Comparison of ENCODE assay signal across 33 mouse cellular contexts in genomic region chr11:107675246-107675645, GRCm38 (mm10). TPM values are rescaled to one million over a fixed set of nuclear protein-coding genes. Genes with fewer than 3 reads are reported as not detected.
DNase-seq lines count a peak whose midpoint lies in the region; ATAC-seq and TF ChIP-seq lines count a peak whose summit lies in the region.
"Had no signal": no experiment of that assay in that cellular context is flagged by ENCODE, and none has a peak within 500 bp of the region (broad histone marks: within the 10 kb centered on the region; RNA-seq: fewer than 3 reads in every experiment).

No protein-coding gene starts in this region.

- H3K9ac ChIP-seq in forebrain, embryonic 14.5 days (ENCODE audit: low read length) = 0 out of 2 replicates have a peak overlapping the region, but pooled peaks have one; percentile 5
- no peak overlapping the region for H3K9ac ChIP-seq in forebrain, postnatal 0 days
- H3K9ac ChIP-seq: embryonic facial prominence, embryonic 15.5 days; hindbrain, embryonic 12.5 days; limb, embryonic 12.5 days; liver, embryonic 15.5 days; lung, embryonic 14.5 days; neural tube, embryonic 15.5 days had no signal

- no peak overlapping the region for H3K27ac ChIP-seq in forebrain, embryonic 14.5 days (ENCODE audit: low read depth, low read length)
- no peak overlapping the region for H3K27ac ChIP-seq in forebrain, postnatal 0 days (ENCODE audit: low read depth, low read length)
- H3K27ac ChIP-seq in embryonic fibroblast, embryonic 13.5 days (ENCODE audit: insufficient read depth, low read length) = peak overlapping the region; percentile 48; the same call in 1 of the 2 replicates
- H3K27ac ChIP-seq: embryonic facial prominence, embryonic 15.5 days; heart, embryonic 10.5 days; hindbrain, embryonic 12.5 days; limb, embryonic 12.5 days; liver, embryonic 15.5 days; stomach, postnatal 0 days had no signal

- H3K9me3 ChIP-seq in forebrain, embryonic 14.5 days (replicated peaks; ENCODE audit: control insufficient read depth, low read length) = no peaks in the 10 kb centered on the region
- no peaks in the 10 kb centered on the region for H3K9me3 ChIP-seq in forebrain, postnatal 0 days (ENCODE audit: low read length)
- H3K9me3 ChIP-seq: embryonic facial prominence, embryonic 15.5 days; heart, embryonic 10.5 days; hindbrain, embryonic 12.5 days; limb, embryonic 12.5 days; liver, embryonic 15.5 days; neural tube, embryonic 15.5 days had no signal

- no peaks in the 10 kb centered on the region for H3K4me1 ChIP-seq in forebrain, embryonic 14.5 days (ENCODE audit: control insufficient read depth, insufficient read depth, low read length)
- H3K4me1 ChIP-seq in forebrain, postnatal 0 days (ENCODE audit: insufficient read depth) = peaks cover 5% of the 10 kb centered on the region; the same call in 1 of the 2 replicates
- peaks cover 4% of the 10 kb centered on the region for H3K4me1 ChIP-seq in embryonic fibroblast, embryonic 13.5 days (ENCODE audit: control insufficient read depth, insufficient read depth, low read length)
- H3K4me1 ChIP-seq: embryonic facial prominence, embryonic 15.5 days; heart, embryonic 10.5 days; limb, embryonic 12.5 days; liver, embryonic 15.5 days had no signal

- H3K4me2 ChIP-seq in forebrain, embryonic 14.5 days (ENCODE audit: low read length) = no peak overlapping the region
- no peak overlapping the region for H3K4me2 ChIP-seq in forebrain, postnatal 0 days (ENCODE audit: low read depth)
- H3K4me2 ChIP-seq: embryonic facial prominence, embryonic 15.5 days; hindbrain, embryonic 12.5 days; limb, embryonic 12.5 days; liver, embryonic 15.5 days; lung, embryonic 14.5 days had no signal

- no peak for ATAC-seq in forebrain, embryonic 14.5 days
- ATAC-seq in forebrain, postnatal 0 days = no peak
- ATAC-seq in megakaryocyte-erythroid progenitor cell, adult 5-6 weeks (replicated peaks; ENCODE audit: low FRiP score, low TSS enrichment, poor library complexity, severe bottlenecking) = no peak
- ATAC-seq: CD4-positive, CD25-positive, alpha-beta regulatory T cell, adult 4 months; intestine, postnatal 0 days had no signal

- H3K36me3 ChIP-seq in forebrain, embryonic 14.5 days (ENCODE audit: control insufficient read depth, insufficient read depth, low read length) = peaks cover 45% of the 10 kb centered on the region
- peaks cover 14% of the 10 kb centered on the region for H3K36me3 ChIP-seq in forebrain, postnatal 0 days (ENCODE audit: insufficient read depth)

- intact Hi-C loops in gastrocnemius, postnatal 36 days (cut with DNase I) = no loop called here

- no peak for TF ChIP-seq CTCF in forebrain, postnatal 0 days (IDR thresholded peaks at IDR 0.05; ENCODE audit: low read depth)
- TF ChIP-seq CTCF in embryonic fibroblast, embryonic 13.5 days (IDR thresholded peaks at IDR 0.05; ENCODE audit: borderline replicate concordance, insufficient read depth, low read length) = no peak

- H3K27me3 ChIP-seq in forebrain, embryonic 14.5 days (replicated peaks; ENCODE audit: control insufficient read depth, insufficient read depth, low read length) = no peaks in the 10 kb centered on the region
- no peaks in the 10 kb centered on the region for H3K27me3 ChIP-seq in forebrain, postnatal 0 days (ENCODE audit: insufficient read depth, low read length)
- H3K27me3 ChIP-seq: embryonic facial prominence, embryonic 15.5 days; hindbrain, embryonic 12.5 days; limb, embryonic 12.5 days; liver, embryonic 15.5 days; neural tube, embryonic 15.5 days had no signal

- H3K4me3 ChIP-seq in forebrain, embryonic 14.5 days (ENCODE audit: low read depth, low read length) = no peak overlapping the region
- H3K4me3 ChIP-seq in forebrain, postnatal 0 days (ENCODE audit: low read depth, low read length) = no peak overlapping the region
- no peak overlapping the region for H3K4me3 ChIP-seq in embryonic fibroblast, embryonic 13.5 days (ENCODE audit: insufficient read depth, low read length)
- H3K4me3 ChIP-seq: embryonic facial prominence, embryonic 15.5 days; heart, embryonic 10.5 days; hindbrain, embryonic 12.5 days; limb, embryonic 12.5 days; liver, embryonic 15.5 days; neural tube, embryonic 15.5 days had no signal

- WGBS in forebrain, embryonic 14.5 days = 80% methylated on average over 10 of the region's 10 CpGs
- WGBS in forebrain, postnatal 0 days = 81% methylated on average over 10 of the region's 10 CpGs

- DNase-seq in forebrain, embryonic 14.5 days (ENCODE audit: low spot score) = no peak
- DNase-seq in forebrain, postnatal 0 days = no peak
- peak; percentile 17 for DNase-seq in ovary, postnatal 36 days (ENCODE audit: low spot score)
- no peak for DNase-seq in ovary, postnatal 14 days (ENCODE audit: low spot score)
- peak; percentile 23 for DNase-seq in adrenal gland, adult 8-10 months
- no peak for DNase-seq in gastrocnemius, postnatal 36 days
- DNase-seq: cerebellum, adult 11-12 months; cerebellum, adult 9-11 months; gastrocnemius, postnatal 10 days; heart, postnatal 36 days; kidney, adult 9 months; kidney, postnatal 25 days; lung, embryonic 14.5 days; midbrain, embryonic 14.5 days; right cerebral cortex, adult 18-20 months had no signal

- no peak for TF ChIP-seq POLR2A in embryonic fibroblast, embryonic 13.5 days (IDR thresholded peaks at IDR 0.05; ENCODE audit: low read depth, low read length)

RNA-seq across cellular contexts. Expression of gene Cacng1, which starts 41.1 kb away (rescaled TPM):
- polyA plus RNA-seq in forebrain, embryonic 14.5 days (2014; fragmentation: Nextera tagmentation; extraction: Ambion mirVana) = 0.14 and 0.28 TPM in 2 replicates
- 1.4 and 2.1 TPM in 2 replicates for total RNA-seq in forebrain, postnatal 0 days (2014; rRNA removed)
- 1.1 and 1.3 TPM in 2 replicates for polyA plus RNA-seq in forebrain, postnatal 0 days (2015; fragmentation: Nextera tagmentation; extraction: Ambion mirVana)
- under 1 TPM in 2 of 4 experiments, not detected in 2; 0.21 to 0.28 TPM for total RNA-seq in adrenal gland, adult 8-10 months (2022)
- polyA plus RNA-seq in embryonic fibroblast, embryonic 13.5 days (2011; ENCODE audit: insufficient read length, low read depth, missing spikeins) = not detected in 2 replicates
- not detected in 2 replicates for total RNA-seq in megakaryocyte-erythroid progenitor cell, adult 5-6 weeks (2014; fragmentation: Nextera tagmentation)
- not detected in 2 replicates for total RNA-seq in megakaryocyte-erythroid progenitor cell, adult 5-6 weeks (2017)
- 100 to 1,000 TPM; 254 to 261 TPM for total RNA-seq in gastrocnemius, postnatal 36 days (2021)
- total RNA-seq: common myeloid progenitor, adult 5-6 weeks; granulocyte monocyte progenitor cell, adult 5-6 weeks; heart, postnatal 36 days; layer of hippocampus, adult 18-20 months; left cerebral cortex, postnatal 14 days; liver, adult 2 months; megakaryocyte progenitor cell, adult 5-6 weeks; monocyte, adult 5-6 weeks had no signal
- polyA plus RNA-seq: CD4-positive, CD25-positive, alpha-beta regulatory T cell, adult 4 months; heart, embryonic 10.5 days had no signal

Comparison
In these comparisons a context has a peak if more than half of its experiments do, and no peak if none do; other contexts are left out.
1. DNase-seq: peak in ovary, postnatal 36 days (single experiment) and adrenal gland, adult 8-10 months (single experiment); none in forebrain, embryonic 14.5 days (single experiment), forebrain, postnatal 0 days (single experiment), ovary, postnatal 14 days (single experiment) and gastrocnemius, postnatal 36 days (0 of 2).
2. RNA of gene Cacng1, which starts 41.1 kb away (total RNA-seq): 254 to 261 TPM in gastrocnemius, postnatal 36 days; 1.4 to 2.1 TPM in forebrain, postnatal 0 days, 0.21 to 0.28 TPM in adrenal gland, adult 8-10 months and not detected in megakaryocyte-erythroid progenitor cell, adult 5-6 weeks; every median in the first group is over 10 times any median in the second.